Mouse (Mus musculus) bone marrow, adult 2 months (tissue): ENCODE measurements around the gene Flii.

ENCODE experiments used
- CTCF ChIP-seq: fragments of 200-500 bp; IDR thresholded peaks from 2 replicates; pipeline ENCODE4 v1.5.1; 2011; ENCODE audit warnings: low read length, control low read depth; ENCODE audit not compliant: control insufficient read depth, insufficient read depth
- POLR2A ChIP-seq: fragments of 200-500 bp; IDR thresholded peaks from 2 replicates; pipeline ENCODE4 v1.6.1; 2011; ENCODE audit warnings: low read depth, mild to moderate bottlenecking, control low read depth, low read length, borderline replicate concordance; ENCODE audit not compliant: control insufficient read depth

GRCm38 (mm10) chr11:60715833-60716232 is 11.2 kb downstream of the Flii start:
- TF ChIP-seq POLR2A (no peak), CTCF (no peak)
